Mouse (Mus musculus): Measurements from ENCODE around the gene Glis1. TPM values are rescaled to one million over a fixed set of nuclear protein-coding genes. Genes with fewer than 3 reads are reported as not detected.
A peak's percentile ranks its signal among the peaks of the same experiment; 100 is the strongest.

Glis1 gene
- polyA plus RNA-seq, 1 experiment from 2014 or later: 1.0 TPM

DNA sequence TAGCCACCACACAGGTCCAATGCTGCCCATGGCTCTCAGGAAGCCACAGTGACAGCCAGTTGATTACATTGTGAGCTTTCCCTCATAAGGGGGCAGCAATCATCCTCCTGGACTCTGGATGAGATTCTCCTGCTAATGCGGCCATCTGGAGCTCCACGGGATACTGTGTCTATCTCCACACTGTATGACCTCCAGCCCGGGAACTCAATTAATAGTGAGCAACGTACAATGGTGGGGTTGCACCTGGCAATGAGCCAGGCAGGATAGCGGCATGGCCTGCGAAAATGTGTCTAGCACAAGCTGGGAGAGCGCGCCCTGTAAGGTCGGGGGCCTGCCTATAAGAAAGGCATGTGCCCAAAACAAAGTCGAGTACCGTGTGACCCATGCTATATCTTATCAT, 226.3 kb downstream of the Glis1 start:
- Histone ChIP-seq H3K9me3 (ENCODE audit: control insufficient read depth, low read length) (no peaks in the 10 kb centered on the region), H3K4me1 (replicated peaks; ENCODE audit: control insufficient read depth, insufficient read depth, low read length) (no peaks in the 10 kb centered on the region), H3K36me3 (ENCODE audit: control insufficient read depth, insufficient read depth, low read length) (no peaks in the 10 kb centered on the region), H3K4me2 (ENCODE audit: low read depth, low read length) (no peak overlapping the region), H3K4me3 (ENCODE audit: low read length) (no peak overlapping the region), H3K27me3 (ENCODE audit: control insufficient read depth, insufficient read depth, low read depth, low read length) (no peaks in the 10 kb centered on the region), H3K27ac (ENCODE audit: low read length) (no peak overlapping the region), H3K9ac (ENCODE audit: low read length) (no peak overlapping the region)
- ATAC-seq (ENCODE audit: low read depth): no peak
- WGBS: 82% methylated on average over 11 of the region's 11 CpGs

DNA sequence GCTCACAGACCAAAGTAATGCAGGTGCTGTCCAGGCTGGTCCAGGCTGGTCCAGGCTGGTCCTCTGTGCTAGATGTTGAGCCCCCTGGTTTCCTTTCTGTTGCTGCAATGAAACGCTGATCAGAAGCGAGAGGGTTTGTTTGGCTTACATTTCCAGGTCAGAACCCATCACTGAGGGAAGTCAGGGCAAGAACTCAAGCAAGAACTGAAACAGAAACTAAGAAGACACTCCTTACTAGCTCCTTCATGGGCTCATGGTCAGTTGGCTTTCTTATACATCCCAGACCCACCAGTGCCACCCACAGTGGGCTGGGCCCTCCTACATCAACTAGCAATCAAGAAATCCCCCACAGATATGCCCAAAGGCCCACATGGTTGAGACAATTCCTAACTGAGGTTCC, 234.1 kb downstream of the Glis1 start:
- Histone ChIP-seq H3K36me3 (ENCODE audit: control insufficient read depth, insufficient read depth, low read length) (no peaks in the 10 kb centered on the region), H3K4me2 (ENCODE audit: low read depth, low read length) (no peak overlapping the region), H3K9me3 (ENCODE audit: control insufficient read depth, low read length) (no peaks in the 10 kb centered on the region), H3K4me1 (replicated peaks; ENCODE audit: control insufficient read depth, insufficient read depth, low read length) (no peaks in the 10 kb centered on the region), H3K9ac (ENCODE audit: low read length) (no peak overlapping the region), H3K27me3 (ENCODE audit: control insufficient read depth, insufficient read depth, low read depth, low read length) (no peaks in the 10 kb centered on the region; the same call in 1 of the 2 replicates), H3K27ac (ENCODE audit: low read length) (no peak overlapping the region), H3K4me3 (ENCODE audit: low read length) (no peak overlapping the region)
- 82% methylated on average over 2 of the region's 2 CpGs for WGBS
- no peak for ATAC-seq (ENCODE audit: low read depth)

DNA sequence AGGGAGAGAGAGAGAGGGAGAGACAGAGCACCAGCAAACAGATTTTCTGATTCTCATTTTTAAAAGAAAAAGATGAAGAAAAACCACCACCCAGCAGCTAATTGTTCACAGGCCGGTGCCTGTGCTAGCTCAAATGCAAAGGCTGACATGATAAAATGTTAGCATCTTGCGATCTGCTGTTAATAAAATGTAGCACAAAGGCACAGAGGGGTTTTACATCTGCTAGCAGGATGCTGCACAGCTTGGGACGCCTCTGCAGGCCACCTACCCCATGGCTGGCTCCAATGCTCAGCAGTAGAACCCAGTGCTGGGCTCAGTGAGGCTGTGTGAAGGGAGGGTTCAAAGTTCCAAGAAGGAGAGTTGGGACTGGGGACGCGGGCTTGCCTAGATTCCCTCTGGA, 236.3 kb downstream of the Glis1 start:
- H3K9ac ChIP-seq (ENCODE audit: low read length): no peak overlapping the region
- H3K4me1 ChIP-seq (replicated peaks; ENCODE audit: control insufficient read depth, insufficient read depth, low read length): no peaks in the 10 kb centered on the region; the same call in 1 of the 2 replicates
- 66% methylated on average over 5 of the region's 5 CpGs for WGBS
- no peaks in the 10 kb centered on the region; the same call in 1 of the 2 replicates for H3K27me3 ChIP-seq (ENCODE audit: control insufficient read depth, insufficient read depth, low read depth, low read length)
- H3K4me3 ChIP-seq (ENCODE audit: low read length): no peak overlapping the region
- no peak overlapping the region for H3K4me2 ChIP-seq (ENCODE audit: low read depth, low read length)
- ATAC-seq (ENCODE audit: low read depth): no peak
- H3K36me3 ChIP-seq (ENCODE audit: control insufficient read depth, insufficient read depth, low read length): no peaks in the 10 kb centered on the region
- no peak overlapping the region for H3K27ac ChIP-seq (ENCODE audit: low read length)
- H3K9me3 ChIP-seq (ENCODE audit: control insufficient read depth, low read length): no peaks in the 10 kb centered on the region

DNA sequence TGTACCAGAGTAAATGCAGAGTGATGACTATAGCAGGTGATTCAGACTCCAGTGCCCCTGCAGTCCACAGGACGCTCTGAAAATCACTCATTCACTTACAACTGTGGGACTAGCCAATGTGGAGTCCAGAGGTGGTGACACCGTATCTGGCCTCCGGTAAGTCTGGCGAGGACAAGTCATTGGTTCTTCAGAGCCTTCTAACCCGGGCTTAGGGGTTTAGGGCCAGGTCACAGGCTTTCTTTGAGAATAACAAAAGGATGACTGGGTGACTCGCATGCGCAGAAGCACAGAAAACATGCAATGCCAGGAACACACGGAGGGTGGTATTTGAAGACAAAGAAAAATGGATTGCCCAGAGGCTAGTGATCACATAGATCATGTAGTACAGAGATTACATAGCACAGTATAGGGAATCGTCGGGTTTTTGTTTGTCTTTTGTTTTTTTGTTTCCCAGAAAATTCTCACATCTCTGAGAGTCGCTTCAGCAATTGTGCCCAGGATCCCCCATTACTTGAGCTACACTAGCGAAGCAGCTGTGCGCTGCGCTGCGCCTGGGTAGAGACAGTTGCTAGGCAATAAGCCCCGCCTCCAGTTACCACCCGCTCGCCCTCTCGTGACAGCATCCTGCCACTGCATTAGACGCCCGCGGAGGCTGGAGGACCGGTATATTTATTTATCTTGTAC, 239.4 kb downstream of the Glis1 start:
- 20% methylated on average over 23 of the region's 23 CpGs for WGBS
- no peak overlapping the region for H3K4me3 ChIP-seq (ENCODE audit: low read length)
- no peak overlapping the region for H3K4me2 ChIP-seq (ENCODE audit: low read depth, low read length)
- H3K27ac ChIP-seq (ENCODE audit: low read length): no peak overlapping the region
- H3K9me3 ChIP-seq (ENCODE audit: control insufficient read depth, low read length): no peaks in the 10 kb centered on the region
- H3K9ac ChIP-seq (ENCODE audit: low read length): no peak overlapping the region
- H3K36me3 ChIP-seq (ENCODE audit: control insufficient read depth, insufficient read depth, low read length): no peaks in the 10 kb centered on the region
- no peaks in the 10 kb centered on the region; the same call in 1 of the 2 replicates for H3K4me1 ChIP-seq (replicated peaks; ENCODE audit: control insufficient read depth, insufficient read depth, low read length)
- peak; percentile 91 for ATAC-seq (ENCODE audit: low read depth)
- no peaks in the 10 kb centered on the region; the same call in 1 of the 2 replicates for H3K27me3 ChIP-seq (ENCODE audit: control insufficient read depth, insufficient read depth, low read depth, low read length)

DNA sequence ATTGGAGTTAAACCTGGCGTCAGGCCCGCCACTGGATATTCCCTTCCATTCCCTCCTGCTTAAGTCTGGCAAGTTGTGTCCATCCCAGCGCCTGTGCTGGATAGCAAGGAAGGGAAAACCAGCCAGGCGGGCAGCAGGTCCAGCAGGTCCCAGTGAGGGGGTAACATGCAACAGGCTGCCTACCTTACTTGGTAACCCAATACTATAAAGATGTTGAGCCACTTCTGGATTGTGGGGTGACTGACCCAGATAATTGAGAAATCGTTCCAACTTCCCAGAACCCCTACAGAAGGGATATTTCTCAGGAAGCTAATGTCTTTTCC, 239.9 kb downstream of the Glis1 start:
- no peak overlapping the region for H3K9ac ChIP-seq (ENCODE audit: low read length)
- no peaks in the 10 kb centered on the region; the same call in 1 of the 2 replicates for H3K4me1 ChIP-seq (replicated peaks; ENCODE audit: control insufficient read depth, insufficient read depth, low read length)
- no peak overlapping the region for H3K4me3 ChIP-seq (ENCODE audit: low read length)
- H3K27ac ChIP-seq (ENCODE audit: low read length): no peak overlapping the region
- WGBS: 20% methylated on average over 5 of the region's 5 CpGs
- no peaks in the 10 kb centered on the region for H3K9me3 ChIP-seq (ENCODE audit: control insufficient read depth, low read length)
- H3K27me3 ChIP-seq (ENCODE audit: control insufficient read depth, insufficient read depth, low read depth, low read length): no peaks in the 10 kb centered on the region; the same call in 1 of the 2 replicates
- no peak overlapping the region for H3K4me2 ChIP-seq (ENCODE audit: low read depth, low read length)
- ATAC-seq (ENCODE audit: low read depth): no peak
- H3K36me3 ChIP-seq (ENCODE audit: control insufficient read depth, insufficient read depth, low read length): no peaks in the 10 kb centered on the region

DNA sequence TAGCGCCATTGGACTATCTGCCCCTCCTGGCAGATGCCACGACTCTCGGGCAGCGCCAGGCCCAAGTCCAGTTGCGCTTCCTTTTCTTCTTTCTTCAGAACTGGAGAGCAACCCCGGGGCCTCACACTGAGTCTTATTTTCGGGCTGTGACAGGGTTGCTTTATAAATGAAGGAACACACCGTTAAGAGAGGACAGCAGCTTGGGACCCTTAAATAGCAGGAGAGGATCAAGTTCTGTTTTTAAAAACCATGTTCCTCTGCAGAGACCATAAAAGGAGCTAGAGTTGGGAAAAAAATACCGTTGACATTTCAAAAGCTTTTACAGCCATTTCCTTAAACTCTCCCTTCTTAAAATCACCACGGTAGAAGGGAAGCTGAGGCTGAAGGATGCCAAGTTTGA, 241.3 kb downstream of the Glis1 start:
- Histone ChIP-seq H3K27me3 (ENCODE audit: control insufficient read depth, insufficient read depth, low read depth, low read length) (no peaks in the 10 kb centered on the region; the same call in 1 of the 2 replicates), H3K4me1 (replicated peaks; ENCODE audit: control insufficient read depth, insufficient read depth, low read length) (no peaks in the 10 kb centered on the region; the same call in 1 of the 2 replicates), H3K36me3 (ENCODE audit: control insufficient read depth, insufficient read depth, low read length) (no peaks in the 10 kb centered on the region), H3K9me3 (ENCODE audit: control insufficient read depth, low read length) (no peaks in the 10 kb centered on the region), H3K9ac (ENCODE audit: low read length) (no peak overlapping the region), H3K27ac (ENCODE audit: low read length) (no peak overlapping the region), H3K4me3 (ENCODE audit: low read length) (no peak overlapping the region), H3K4me2 (ENCODE audit: low read depth, low read length) (no peak overlapping the region)
- WGBS: 58% methylated on average over 10 of the region's 10 CpGs
- ATAC-seq (ENCODE audit: low read depth): no peak

DNA sequence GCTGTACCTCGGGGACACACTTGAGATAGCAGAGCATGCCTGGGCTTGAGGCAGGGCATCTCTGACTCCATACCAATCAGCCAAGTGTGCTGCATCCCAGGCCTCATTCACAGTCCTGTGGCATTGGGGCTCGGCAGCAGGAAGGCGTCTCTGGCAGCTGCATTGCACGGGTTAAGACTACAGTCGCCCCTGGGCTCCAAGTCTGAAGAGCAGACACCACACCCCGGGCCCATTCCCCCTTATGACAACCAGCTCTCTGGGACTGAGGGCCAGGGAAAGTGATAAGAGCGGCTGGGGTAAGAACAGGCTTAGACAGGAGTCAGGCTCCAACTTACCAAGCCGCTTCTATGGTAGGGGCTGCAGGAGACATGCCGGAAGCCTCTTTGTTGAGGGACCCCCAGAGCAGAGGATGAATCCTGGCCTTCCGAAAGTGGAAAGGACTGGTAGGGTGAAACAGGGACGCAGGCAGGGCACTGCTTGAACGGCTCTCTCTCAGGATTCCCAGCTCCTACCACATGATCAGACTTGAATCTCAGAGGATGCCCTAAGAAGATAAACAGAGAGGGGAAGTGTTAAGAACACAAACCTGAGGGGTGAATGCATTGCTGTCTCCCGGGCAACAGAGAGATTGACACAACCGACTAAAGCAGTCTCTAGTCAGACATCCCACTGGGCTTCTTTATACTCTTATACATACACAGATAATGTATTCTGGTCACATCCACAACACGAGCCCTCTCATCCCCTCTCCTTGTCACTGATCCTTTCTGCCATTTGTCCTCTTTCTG, 246.1 kb downstream of the Glis1 start:
- H3K36me3 ChIP-seq (ENCODE audit: control insufficient read depth, insufficient read depth, low read length): no peaks in the 10 kb centered on the region
- no peak overlapping the region for H3K9ac ChIP-seq (ENCODE audit: low read length)
- H3K27me3 ChIP-seq (ENCODE audit: control insufficient read depth, insufficient read depth, low read depth, low read length): no peaks in the 10 kb centered on the region
- no peaks in the 10 kb centered on the region for H3K9me3 ChIP-seq (ENCODE audit: control insufficient read depth, low read length)
- WGBS: 26% methylated on average over 15 of the region's 15 CpGs
- H3K4me3 ChIP-seq (ENCODE audit: low read length): no peak overlapping the region
- H3K4me2 ChIP-seq (ENCODE audit: low read depth, low read length): no peak overlapping the region
- no peak for ATAC-seq (ENCODE audit: low read depth)
- no peaks in the 10 kb centered on the region for H3K4me1 ChIP-seq (replicated peaks; ENCODE audit: control insufficient read depth, insufficient read depth, low read length)
- no peak overlapping the region for H3K27ac ChIP-seq (ENCODE audit: low read length)

GRCm38 (mm10) chr4:107681099-107681849, 246.9 kb downstream of the Glis1 start:
- H3K27me3 ChIP-seq (ENCODE audit: control insufficient read depth, insufficient read depth, low read depth, low read length): no peaks in the 10 kb centered on the region
- H3K4me2 ChIP-seq (ENCODE audit: low read depth, low read length): no peak overlapping the region
- WGBS: 42% methylated on average over 9 of the region's 9 CpGs
- no peaks in the 10 kb centered on the region for H3K4me1 ChIP-seq (replicated peaks; ENCODE audit: control insufficient read depth, insufficient read depth, low read length)
- no peak for ATAC-seq (ENCODE audit: low read depth)
- H3K4me3 ChIP-seq (ENCODE audit: low read length): no peak overlapping the region
- no peak overlapping the region for H3K9ac ChIP-seq (ENCODE audit: low read length)
- H3K36me3 ChIP-seq (ENCODE audit: control insufficient read depth, insufficient read depth, low read length): no peaks in the 10 kb centered on the region
- no peak overlapping the region for H3K27ac ChIP-seq (ENCODE audit: low read length)
- H3K9me3 ChIP-seq (ENCODE audit: control insufficient read depth, low read length): no peaks in the 10 kb centered on the region
